Mouse (Mus musculus) liver, embryonic 11.5 days (tissue): ENCODE results near the gene Cmklr1. TPM values are rescaled to one million over a fixed set of nuclear protein-coding genes. Genes with fewer than 3 reads are reported as not detected.

Experiments
- ATAC-seq: fragments of 200-750 bp; cut with Nextera tagmentation; replicated peaks from 2 replicates; pipeline ENCODE4 v1.8.0; 2017; ENCODE audit warnings: moderate number of reproducible peaks, mild to moderate bottlenecking, moderate TSS enrichment, moderate library complexity; ENCODE audit not compliant: low FRiP score
- DNase-seq: peaks from one replicate; pipeline ENCODE4 v3.0.0-alpha.2; 2017; ENCODE audit warnings: low spot score
- H3K27ac ChIP-seq: fragments of 300-500 bp; sonication (generic); 2 replicates; pipeline ENCODE4 v1.5.1; 2014; ENCODE audit warnings: mild to moderate bottlenecking, low read depth, low read length, control low read depth
- H3K27me3 ChIP-seq: fragments of 300-500 bp; sonication (generic); replicated peaks from 2 replicates; pipeline ENCODE4 v1.6.1; 2014; ENCODE audit warnings: low read length, mixed read lengths; ENCODE audit not compliant: control insufficient read depth, insufficient read depth
- H3K36me3 ChIP-seq: fragments of 300-500 bp; sonication (generic); 2 replicates; pipeline ENCODE4 v1.6.1; 2014; ENCODE audit warnings: mild to moderate bottlenecking, low read length, moderate library complexity, mixed read lengths; ENCODE audit not compliant: control insufficient read depth, insufficient read depth
- H3K4me1 ChIP-seq: fragments of 300-500 bp; sonication (generic); replicated peaks from 2 replicates; pipeline ENCODE4 v1.6.1; 2014; ENCODE audit warnings: low read length, mixed read lengths; ENCODE audit not compliant: control insufficient read depth, insufficient read depth
- H3K4me2 ChIP-seq: fragments of 300-500 bp; sonication (generic); 2 replicates; pipeline ENCODE4 v1.6.1; 2014; ENCODE audit warnings: mild to moderate bottlenecking, control low read depth, moderate library complexity
- H3K4me3 ChIP-seq: fragments of 300-500 bp; sonication (generic); 2 replicates; pipeline ENCODE4 v1.5.1; 2014; ENCODE audit warnings: low read depth, low read length, control low read depth
- H3K9ac ChIP-seq: fragments of 300-500 bp; sonication (generic); 2 replicates; pipeline ENCODE4 v1.6.1; 2014; ENCODE audit warnings: low read depth, low read length, control low read depth
- H3K9me3 ChIP-seq: fragments of 300-500 bp; sonication (generic); 2 replicates; pipeline ENCODE4 v1.6.1; 2016; ENCODE audit warnings: low read length, inconsistent platforms, mixed read lengths; ENCODE audit not compliant: control insufficient read depth
- WGBS: fragments of 180-500 bp; shearing (Covaris S2); extraction: QIAGEN DNeasy Blood & Tissue Kit; methylation state at CpG from one replicate; pipeline ENCODE4 v1.1.7; 2014; 5-methylcytosine and 5-hydroxymethylcytosine counted together
- polyA plus RNA-seq: library from polyadenylated mRNA; unstranded; fragments of >200 nt; fragmentation: Nextera tagmentation; extraction: Ambion mirVana; gene quantifications from 2 replicates; pipeline ENCODE4 v1.2.1, GENCODE M21; 2014

Cmklr1 gene
- polyA plus RNA-seq, 1 experiment from 2014 or later, result 2.6 TPM

DNA sequence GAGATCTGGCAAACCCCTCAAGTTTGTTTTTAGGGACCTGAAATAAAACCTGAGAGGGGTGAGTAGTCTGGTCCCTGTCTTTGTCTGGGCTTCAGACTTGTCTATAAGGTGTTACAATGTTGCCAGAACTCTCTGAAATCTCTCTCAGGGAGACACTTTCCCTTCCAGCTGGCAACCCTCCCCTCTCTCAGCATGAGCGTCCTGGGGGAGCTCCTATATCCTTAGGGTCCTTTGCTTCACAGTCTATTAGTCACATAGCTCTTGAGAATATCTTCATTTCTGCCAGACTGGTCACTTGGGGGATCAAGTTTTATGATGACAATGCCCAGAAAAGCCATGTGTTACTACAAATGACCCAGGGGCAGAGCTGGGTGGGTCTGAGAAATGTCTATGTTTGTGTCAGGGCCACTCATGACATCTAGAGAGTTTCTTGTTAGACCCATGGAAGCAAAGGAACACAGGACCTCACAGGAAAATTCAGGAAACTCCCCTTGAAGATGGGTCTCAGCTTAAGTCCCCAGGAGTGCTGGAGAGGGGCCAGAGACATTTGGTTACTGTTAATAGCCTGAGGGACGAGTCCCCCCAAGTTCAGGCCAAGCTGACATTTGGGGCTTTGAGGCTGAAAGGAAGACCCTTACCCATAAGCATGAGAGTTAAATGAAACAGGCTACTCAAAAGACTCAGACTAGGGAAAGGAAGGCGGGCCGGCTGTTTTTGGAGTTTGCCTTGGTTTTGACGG, 66.6 kb downstream of the Cmklr1 start:
- no peak overlapping the region for H3K9ac ChIP-seq
- H3K9me3 ChIP-seq, result no peaks in the 10 kb centered on the region
- no peaks in the 10 kb centered on the region for H3K27me3 ChIP-seq
- no peak overlapping the region for H3K4me2 ChIP-seq
- H3K4me3 ChIP-seq, result no peak overlapping the region
- ATAC-seq (no peak), DNase-seq (no peak)
- H3K27ac ChIP-seq, result no peak overlapping the region
- no peaks in the 10 kb centered on the region for H3K36me3 ChIP-seq
- 47% methylated on average over 5 of the region's 5 CpGs for WGBS
- H3K4me1 ChIP-seq, result no peaks in the 10 kb centered on the region

DNA sequence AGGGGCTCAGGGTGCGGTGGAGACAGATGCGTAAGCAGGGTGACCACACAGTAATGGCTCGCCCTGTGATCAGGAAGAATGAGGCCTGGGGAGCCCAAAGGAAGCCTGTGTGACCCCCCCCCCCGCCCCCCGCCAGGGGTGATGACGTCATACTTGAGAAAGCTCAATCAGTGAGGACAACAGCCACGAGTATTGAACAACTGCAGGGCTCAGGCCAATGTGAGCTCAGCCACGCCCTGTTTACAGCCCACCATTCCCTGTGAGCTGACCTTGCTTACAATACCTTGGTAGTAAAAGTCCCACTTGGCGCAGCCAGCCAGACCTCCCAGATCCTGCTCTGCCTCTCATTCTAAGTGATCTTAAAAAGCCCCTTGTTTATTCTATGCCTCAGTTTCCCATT, 69.4 kb downstream of the Cmklr1 start:
- DNase-seq, result no peak
- Histone ChIP-seq H3K27ac (no peak overlapping the region), H3K27me3 (no peaks in the 10 kb centered on the region), H3K36me3 (no peaks in the 10 kb centered on the region), H3K4me2 (no peak overlapping the region), H3K4me3 (no peak overlapping the region), H3K4me1 (no peaks in the 10 kb centered on the region), H3K9me3 (no peaks in the 10 kb centered on the region), H3K9ac (no peak overlapping the region)
- 63% methylated on average over 9 of the region's 9 CpGs for WGBS
- ATAC-seq, result no peak

DNA sequence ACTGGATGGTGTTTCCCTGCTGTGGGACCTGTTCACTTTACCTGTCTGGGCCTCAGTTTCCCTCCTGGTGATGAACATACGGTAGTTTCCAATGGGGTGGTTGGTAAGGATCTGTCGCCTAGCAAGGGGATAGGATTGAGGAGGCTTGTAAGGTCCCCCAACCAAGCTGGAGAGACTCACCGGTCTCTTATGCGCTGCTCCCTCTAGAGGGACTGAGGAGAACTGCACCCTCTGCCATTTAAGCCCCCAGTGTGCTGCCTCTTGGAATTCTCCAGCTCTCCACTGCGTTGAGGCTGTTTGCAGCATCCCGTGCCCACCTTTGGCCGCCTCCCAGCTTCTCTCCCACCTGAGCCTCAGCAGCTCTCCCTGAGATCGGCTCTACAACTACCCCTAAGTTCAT, 70.0 kb downstream of the Cmklr1 start:
- H3K4me2 ChIP-seq, result no peak overlapping the region
- H3K4me1 ChIP-seq, result no peaks in the 10 kb centered on the region
- H3K27ac ChIP-seq, result no peak overlapping the region
- no peak overlapping the region for H3K9ac ChIP-seq
- no peak overlapping the region for H3K4me3 ChIP-seq
- WGBS, result 48% methylated on average over 8 of the region's 8 CpGs
- DNase-seq (no peak), ATAC-seq (no peak)
- H3K36me3 ChIP-seq, result no peaks in the 10 kb centered on the region
- H3K27me3 ChIP-seq, result no peaks in the 10 kb centered on the region
- no peaks in the 10 kb centered on the region for H3K9me3 ChIP-seq

DNA sequence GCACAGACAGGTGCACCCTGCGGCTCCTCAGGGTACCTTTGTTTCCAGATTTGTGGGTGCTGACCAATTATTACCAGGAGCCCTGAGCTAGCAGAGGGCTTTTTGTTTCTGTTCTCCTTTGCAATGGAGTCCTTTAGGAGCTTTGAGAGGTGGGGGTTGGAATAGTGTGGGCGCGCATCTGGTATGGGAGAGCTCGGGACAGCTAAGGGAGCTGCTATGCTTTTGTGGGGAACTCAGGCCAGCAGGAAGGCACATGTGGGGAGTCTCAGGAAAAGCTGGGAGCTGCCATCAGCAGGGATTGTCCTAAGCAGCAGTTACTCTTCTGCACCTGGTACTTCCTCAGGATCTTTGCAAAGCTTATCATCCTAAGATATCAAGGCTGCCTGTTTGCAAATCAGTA, 71.1 kb downstream of the Cmklr1 start:
- Histone ChIP-seq H3K9me3 (no peaks in the 10 kb centered on the region), H3K4me3 (no peak overlapping the region), H3K36me3 (no peaks in the 10 kb centered on the region), H3K27ac (no peak overlapping the region), H3K9ac (no peak overlapping the region), H3K4me2 (no peak overlapping the region), H3K4me1 (no peaks in the 10 kb centered on the region), H3K27me3 (no peaks in the 10 kb centered on the region)
- ATAC-seq (no peak), DNase-seq (no peak)
- 75% methylated on average over 4 of the region's 4 CpGs for WGBS

DNA sequence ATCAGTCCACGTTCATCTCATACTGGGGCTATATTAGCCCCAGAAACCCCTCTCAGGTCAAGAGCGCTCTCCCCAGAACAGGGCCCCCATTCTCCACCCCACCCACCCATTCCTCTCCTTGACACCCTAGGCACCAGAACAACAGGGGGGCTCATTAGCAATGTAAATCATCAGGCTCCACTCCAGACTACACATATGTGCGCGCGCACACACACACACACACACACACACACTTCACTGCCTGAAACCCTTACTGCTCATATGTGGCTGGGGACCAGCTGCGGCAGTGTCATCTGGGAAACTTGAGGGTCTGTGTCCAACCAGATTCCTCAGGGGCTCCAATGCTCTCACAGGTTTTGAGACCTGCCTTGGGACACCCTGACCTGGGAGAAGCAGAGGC, 71.8 kb downstream of the Cmklr1 start:
- 89% methylated on average over 6 of the region's 6 CpGs for WGBS
- Histone ChIP-seq H3K27me3 (no peaks in the 10 kb centered on the region), H3K9ac (no peak overlapping the region), H3K36me3 (no peaks in the 10 kb centered on the region), H3K27ac (no peak overlapping the region), H3K9me3 (no peaks in the 10 kb centered on the region), H3K4me3 (no peak overlapping the region), H3K4me1 (no peaks in the 10 kb centered on the region), H3K4me2 (no peak overlapping the region)
- ATAC-seq, result no peak
- DNase-seq, result no peak

DNA sequence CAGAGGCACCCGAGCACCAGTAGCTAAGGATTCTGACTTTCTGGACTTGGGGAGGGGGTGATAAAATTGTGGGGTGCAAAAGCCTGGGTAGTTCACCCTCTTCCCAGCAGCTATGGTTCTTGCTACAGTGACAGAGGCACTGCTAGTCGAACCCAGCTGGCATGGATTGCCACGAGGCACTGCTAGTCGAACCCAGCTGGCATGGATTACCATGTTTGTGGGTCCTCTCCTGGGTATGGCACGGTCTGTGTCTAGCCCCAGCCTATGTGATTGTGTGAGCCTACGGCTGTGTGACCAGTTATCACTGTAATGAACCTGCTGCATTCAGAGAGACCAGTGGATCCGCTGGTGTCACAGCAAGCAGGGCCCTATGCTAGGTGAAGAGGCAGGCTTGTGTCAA, 72.7 kb downstream of the Cmklr1 start:
- Histone ChIP-seq H3K36me3 (no peaks in the 10 kb centered on the region), H3K27ac (no peak overlapping the region), H3K27me3 (no peaks in the 10 kb centered on the region), H3K4me1 (no peaks in the 10 kb centered on the region), H3K9me3 (no peaks in the 10 kb centered on the region), H3K9ac (no peak overlapping the region), H3K4me2 (no peak overlapping the region), H3K4me3 (no peak overlapping the region)
- DNase-seq, result no peak
- ATAC-seq, result no peak
- WGBS, result 64% methylated on average over 7 of the region's 7 CpGs

DNA sequence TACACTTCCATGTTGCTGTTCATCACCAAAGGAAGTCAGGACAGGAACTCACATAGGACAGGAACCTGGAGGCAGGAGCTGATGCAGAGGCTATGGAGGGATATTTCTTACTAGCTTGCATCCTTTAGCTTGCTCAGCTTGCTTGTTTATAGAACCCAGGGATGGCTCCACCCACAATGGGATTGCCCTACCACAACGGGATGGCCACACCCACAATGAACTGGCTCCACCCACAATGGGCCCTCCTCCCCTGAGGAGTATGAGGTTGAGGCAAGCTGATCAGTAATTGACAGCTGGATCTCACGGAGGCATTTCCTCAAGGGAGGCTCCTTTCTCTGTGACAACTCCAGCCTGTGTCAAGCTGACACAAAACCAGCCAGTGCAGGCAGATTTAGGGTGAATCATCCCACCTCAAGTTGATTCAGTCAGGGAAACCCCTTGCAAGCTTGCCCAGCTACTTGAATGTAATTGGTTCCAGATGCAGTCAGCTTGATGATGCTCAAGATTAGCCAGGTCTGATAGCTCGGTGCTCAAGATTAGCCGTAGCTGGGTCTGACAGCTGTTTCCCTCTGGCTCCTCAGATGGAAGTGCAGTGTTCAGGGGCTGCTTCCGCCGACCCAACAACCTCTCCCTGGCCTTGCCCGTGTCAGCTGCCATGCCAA, 80.0 kb downstream of the Cmklr1 start:
- ATAC-seq, result no peak
- no peak overlapping the region for H3K9ac ChIP-seq
- DNase-seq, result no peak
- no peak overlapping the region for H3K27ac ChIP-seq
- H3K4me1 ChIP-seq, result no peaks in the 10 kb centered on the region
- WGBS, result 43% methylated on average over 7 of the region's 7 CpGs
- H3K9me3 ChIP-seq, result no peaks in the 10 kb centered on the region
- H3K27me3 ChIP-seq, result no peaks in the 10 kb centered on the region
- H3K4me2 ChIP-seq, result no peak overlapping the region
- no peaks in the 10 kb centered on the region for H3K36me3 ChIP-seq
- no peak overlapping the region for H3K4me3 ChIP-seq

DNA sequence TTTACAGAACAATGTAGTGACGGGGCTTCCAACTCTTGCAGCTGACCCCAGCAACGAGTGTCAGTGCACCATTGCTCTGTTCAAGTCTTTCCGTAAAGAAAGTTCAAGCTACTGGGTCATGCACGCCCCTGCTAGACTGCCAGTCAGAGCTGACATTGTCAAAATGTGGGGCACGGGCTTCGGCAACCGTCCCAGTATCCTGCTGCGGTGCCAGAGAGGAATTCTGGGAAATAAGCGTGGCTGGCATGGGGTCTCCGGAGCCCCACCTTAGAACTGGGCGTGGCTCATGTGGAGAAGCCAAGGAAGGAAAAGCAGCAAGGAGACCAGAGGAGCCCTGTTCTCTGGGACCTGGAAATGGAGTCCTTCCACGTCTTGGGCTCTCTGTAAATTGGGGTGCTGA, 84.4 kb downstream of the Cmklr1 start:
- 64% methylated on average over 12 of the region's 12 CpGs for WGBS

More for the DNA sequence above, 84.4 kb downstream of the Cmklr1 start:
- H3K9ac ChIP-seq, result no peak overlapping the region
- H3K27me3 ChIP-seq, result no peaks in the 10 kb centered on the region
- no peaks in the 10 kb centered on the region for H3K36me3 ChIP-seq
- no peaks in the 10 kb centered on the region for H3K4me1 ChIP-seq
- no peaks in the 10 kb centered on the region for H3K9me3 ChIP-seq
- no peak overlapping the region for H3K4me2 ChIP-seq
- H3K27ac ChIP-seq, result no peak overlapping the region
- no peak overlapping the region for H3K4me3 ChIP-seq
- DNase-seq, result no peak
- ATAC-seq, result no peak
